Mouse (Mus musculus) myocyte (in vitro differentiated cells): ENCODE results near the gene Gm49320. TPM values are rescaled to one million over a fixed set of nuclear protein-coding genes. Genes with fewer than 3 reads are reported as not detected.

Experiments
- H3K27me3 ChIP-seq: one replicate; pipeline ENCODE4 v1.6.1; 2011; ENCODE audit not compliant: control insufficient read depth, insufficient read depth, insufficient read length
- H3K36me3 ChIP-seq: one replicate; pipeline ENCODE4 v1.6.1; 2011; ENCODE audit not compliant: control insufficient read depth, insufficient read depth
- H3K4me2 ChIP-seq: one replicate; pipeline ENCODE4 v1.6.1; 2011; ENCODE audit warnings: low read depth, control low read depth
- H3K4me3 ChIP-seq: one replicate; pipeline ENCODE4 v1.5.1; 2011; ENCODE audit warnings: mild to moderate bottlenecking, control low read depth, moderate library complexity
- H3K79me2 ChIP-seq: one replicate; pipeline ENCODE4 v1.6.1; 2011; ENCODE audit not compliant: control insufficient read depth, insufficient read depth
- H3ac ChIP-seq: one replicate; pipeline ENCODE4 v1.6.1; 2011; ENCODE audit not compliant: control insufficient read depth, insufficient read length
- CEBPB ChIP-seq: IDR thresholded peaks from 2 replicates; pipeline ENCODE4 v1.6.1; 2011; ENCODE audit warnings: mild to moderate bottlenecking, moderate library complexity; ENCODE audit not compliant: poor library complexity, insufficient read depth, severe bottlenecking
- E2F4 ChIP-seq: IDR thresholded peaks from one replicate; pipeline ENCODE4 v1.6.1; 2011; ENCODE audit warnings: mild to moderate bottlenecking, control low read depth, moderate library complexity; ENCODE audit not compliant: insufficient read depth
- MAX ChIP-seq: IDR thresholded peaks from one replicate; pipeline ENCODE4 v1.6.1; 2011; ENCODE audit warnings: low read depth, mild to moderate bottlenecking, control low read depth
- MYOD1 ChIP-seq, 3 experiments: IDR thresholded peaks; one replicate each; pipeline ENCODE4 v1.6.1; 2011; ENCODE audit warnings: control low read depth in 2 of 3, low read depth in 2 of 3, mild to moderate bottlenecking in 2 of 3, moderate library complexity in 1 of 3; ENCODE audit not compliant: insufficient read length in 2 of 3, control insufficient read depth in 1 of 3
- MYOG ChIP-seq, 3 experiments: IDR thresholded peaks; one replicate each; pipeline ENCODE4 v1.6.1; 2011; ENCODE audit warnings: control low read depth in 2 of 3, low read depth in 2 of 3, mild to moderate bottlenecking in 2 of 3; ENCODE audit not compliant: insufficient read length in 2 of 3, control insufficient read depth in 1 of 3, insufficient read depth in 1 of 3
- POLR2A ChIP-seq: IDR thresholded peaks from one replicate; pipeline ENCODE4 v1.6.1; 2011; ENCODE audit warnings: low read depth, mild to moderate bottlenecking, control low read depth, moderate library complexity; ENCODE audit not compliant: insufficient read length
- POLR2AphosphoS2 ChIP-seq: IDR thresholded peaks from one replicate; pipeline ENCODE4 v1.6.1; 2011; ENCODE audit warnings: low read depth, control low read depth; ENCODE audit not compliant: insufficient read length
- REST ChIP-seq: IDR thresholded peaks from one replicate; pipeline ENCODE4 v1.6.1; 2011; ENCODE audit warnings: mild to moderate bottlenecking, control low read depth, moderate library complexity; ENCODE audit not compliant: insufficient read depth, insufficient read length
- SRF ChIP-seq: IDR thresholded peaks from one replicate; pipeline ENCODE4 v1.6.1; 2011; ENCODE audit warnings: low read depth; ENCODE audit not compliant: control insufficient read depth, insufficient read length
- TCF12 ChIP-seq: IDR thresholded peaks from one replicate; pipeline ENCODE4 v1.6.1; 2011; ENCODE audit warnings: mild to moderate bottlenecking, control low read depth; ENCODE audit not compliant: poor library complexity, insufficient read depth, severe bottlenecking
- TCF3 ChIP-seq: IDR thresholded peaks from one replicate; pipeline ENCODE4 v1.6.1; 2011; ENCODE audit warnings: low read depth, control low read depth; ENCODE audit not compliant: insufficient read length
- USF1 ChIP-seq: IDR thresholded peaks from one replicate; pipeline ENCODE4 v1.6.1; 2011; ENCODE audit warnings: low read depth, mild to moderate bottlenecking, control low read depth, moderate library complexity
- polyA plus RNA-seq: library from polyadenylated mRNA; unstranded; fragments of >200 nt; fragmentation: generic; extraction: Trizol; gene quantifications from one replicate; pipeline ENCODE4 v1.2.1, GENCODE M21; 2012; ENCODE audit warnings: missing spikeins

Gene Gm49320
- polyA plus RNA-seq, 1 experiment = 0.36 TPM

- Histone ChIP-seq H3K79me2 (no peaks in the 10 kb centered on the region), H3K27me3 (no peaks in the 10 kb centered on the region), H3K4me3 (no peak overlapping the region)
Observed at GRCm38 (mm10) chr8:4193588-4193894, 45.1 kb upstream of the Gm49320 start.

GRCm38 (mm10) chr8:4201321-4201720 is 37.3 kb upstream of the Gm49320 start:
- Histone ChIP-seq H3K27me3 (no peaks in the 10 kb centered on the region), H3K36me3 (no peaks in the 10 kb centered on the region), H3K4me2 (no peak overlapping the region), H3ac (no peak overlapping the region), H3K79me2 (no peaks in the 10 kb centered on the region), H3K4me3 (no peak overlapping the region)
- TF ChIP-seq TCF3 = no peak
- no peak for TF ChIP-seq MYOG (IDR thresholded peaks at IDR 0.05; ENCODE audit: control insufficient read depth in 1 of 3, insufficient read depth in 1 of 3, insufficient read length in 2 of 3, low read depth in 2 of 3)
- TF ChIP-seq POLR2AphosphoS2 = no peak
- TF ChIP-seq E2F4 = no peak
- TF ChIP-seq MAX = no peak
- TF ChIP-seq POLR2A = no peak

More at GRCm38 (mm10) chr8:4193588-4193894, 45.1 kb upstream of the Gm49320 start:
- peak overlapping the region; percentile 12 for H3K4me2 ChIP-seq
- H3K36me3 ChIP-seq = no peaks in the 10 kb centered on the region
- TF ChIP-seq MYOG (IDR thresholded peaks at IDR 0.05; ENCODE audit: control insufficient read depth in 1 of 3, insufficient read depth in 1 of 3, insufficient read length in 2 of 3, low read depth in 2 of 3) = no peak
- TF ChIP-seq TCF3 = no peak
- TF ChIP-seq REST = no peak
- no peak for TF ChIP-seq USF1
- no peak for TF ChIP-seq TCF12
- TF ChIP-seq E2F4 = no peak
- no peak for TF ChIP-seq POLR2AphosphoS2
- no peak for TF ChIP-seq MYOD1 (IDR thresholded peaks at IDR 0.05; ENCODE audit: control insufficient read depth in 1 of 3, insufficient read length in 2 of 3, low read depth in 2 of 3)
- TF ChIP-seq POLR2A = no peak
- no peak for TF ChIP-seq CEBPB
- no peak for TF ChIP-seq MAX
- no peak for TF ChIP-seq SRF
- H3ac ChIP-seq = no peak overlapping the region

GRCm38 (mm10) chr8:4205246-4206123 is 33.2 kb upstream of the Gm49320 start:
- no peak overlapping the region for H3K4me2 ChIP-seq
- H3ac ChIP-seq = no peak overlapping the region
- TF ChIP-seq MYOD1 (IDR thresholded peaks at IDR 0.05; ENCODE audit: control insufficient read depth in 1 of 3, insufficient read length in 2 of 3, low read depth in 2 of 3) (no peak), CEBPB (no peak), POLR2A (no peak)
- no peaks in the 10 kb centered on the region for H3K79me2 ChIP-seq
- H3K27me3 ChIP-seq = no peaks in the 10 kb centered on the region
- H3K36me3 ChIP-seq = no peaks in the 10 kb centered on the region
- H3K4me3 ChIP-seq = no peak overlapping the region

GRCm38 (mm10) chr8:4206182-4207015 is 32.3 kb upstream of the Gm49320 start:
- Histone ChIP-seq H3K4me2 (no peak overlapping the region), H3K4me3 (no peak overlapping the region), H3ac (no peak overlapping the region), H3K36me3 (no peaks in the 10 kb centered on the region), H3K79me2 (no peaks in the 10 kb centered on the region), H3K27me3 (no peaks in the 10 kb centered on the region)
- TF ChIP-seq E2F4 (no peak), SRF (no peak), MAX (no peak), CEBPB (no peak), REST (no peak), POLR2A (no peak), POLR2AphosphoS2 (no peak), MYOG (IDR thresholded peaks at IDR 0.05; ENCODE audit: control insufficient read depth in 1 of 3, insufficient read depth in 1 of 3, insufficient read length in 2 of 3, low read depth in 2 of 3) (no peak), MYOD1 (IDR thresholded peaks at IDR 0.05; ENCODE audit: control insufficient read depth in 1 of 3, insufficient read length in 2 of 3, low read depth in 2 of 3) (no peak), TCF12 (no peak), USF1 (no peak), TCF3 (no peak)

- Histone ChIP-seq H3K4me3 (no peak overlapping the region), H3K79me2 (no peaks in the 10 kb centered on the region), H3K27me3 (no peaks in the 10 kb centered on the region), H3K36me3 (no peaks in the 10 kb centered on the region), H3K4me2 (no peak overlapping the region), H3ac (no peak overlapping the region)
- no peak for TF ChIP-seq REST
Observed at GRCm38 (mm10) chr8:4207016-4207350, 31.7 kb upstream of the Gm49320 start.
